Mouse (Mus musculus): ENCODE data around the gene Tspan12. TPM values are rescaled to one million over a fixed set of nuclear protein-coding genes. Genes with fewer than 3 reads are reported as not detected.

Tspan12 gene
- total and polyA plus RNA-seq, 2 experiments = 37.1 to 165 TPM

DNA sequence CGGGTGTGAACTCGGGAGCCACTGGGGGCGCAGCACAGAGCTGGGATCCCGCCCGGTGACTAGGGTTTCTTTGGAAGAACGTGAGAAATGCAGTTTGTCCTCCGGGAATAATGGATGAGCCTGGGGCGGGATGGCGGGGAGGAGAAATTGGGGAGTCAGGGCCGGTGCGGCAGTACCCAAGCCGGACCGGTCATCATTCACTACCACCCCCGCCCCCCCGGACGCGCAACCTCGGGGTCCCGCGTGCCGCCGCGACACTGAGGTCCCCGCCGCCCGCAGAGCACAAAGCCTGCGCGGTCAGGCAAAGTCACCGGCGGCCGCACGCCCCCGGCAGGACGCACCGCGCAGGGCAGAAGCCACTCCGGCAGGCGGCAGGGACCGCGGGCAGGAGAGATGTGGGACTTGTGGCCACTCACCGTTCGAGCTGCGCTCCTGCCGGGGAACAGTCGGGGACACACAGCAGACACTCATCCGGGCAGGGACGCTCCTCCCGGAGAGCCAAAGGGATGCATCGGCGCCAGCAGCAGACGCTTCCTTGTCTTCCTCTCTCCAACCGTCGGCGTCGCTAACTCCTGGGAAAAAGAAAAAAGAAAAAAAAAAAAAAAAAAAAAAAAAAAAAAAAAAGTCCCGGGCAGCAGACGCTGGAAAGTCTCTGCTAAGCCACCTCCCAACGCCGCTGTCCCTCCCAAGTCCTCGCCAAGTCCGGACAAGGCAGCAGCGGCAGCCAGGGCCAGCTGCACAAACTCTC, 545 bp downstream of the Tspan12 start:
- WGBS = 1% methylated on average over 57 of the region's 62 CpGs
- Histone ChIP-seq H3K27ac (replicated peaks; ENCODE audit: insufficient read depth, low read depth, low read length) (peak overlapping the region; percentile 87), H3K4me1 (ENCODE audit: control insufficient read depth, insufficient read depth, low read length) (peaks cover 8% of the 10 kb centered on the region), H3K79me2 (ENCODE audit: control insufficient read depth, insufficient read depth, low read length) (peaks cover 6% of the 10 kb centered on the region; the same call in 1 of the 2 replicates), H3K36me3 (ENCODE audit: control insufficient read depth, insufficient read depth, low read length) (peaks cover 11% of the 10 kb centered on the region; the same call in 1 of the 2 replicates), H3K27me3 (ENCODE audit: control insufficient read depth, insufficient read depth, low read length) (no peaks in the 10 kb centered on the region), H3K4me3 (ENCODE audit: insufficient read depth, low read depth, low read length) (peak overlapping the region; percentile 84), H3K9ac (ENCODE audit: low read depth, low read length) (peak overlapping the region; percentile 93)
- peak; percentile 30; the same call in 1 of the 2 replicates for TF ChIP-seq CTCF (IDR thresholded peaks at IDR 0.05; ENCODE audit: low read depth, low read length)
- TF ChIP-seq POLR2A (IDR thresholded peaks at IDR 0.05; ENCODE audit: extremely low read depth, insufficient read depth, low read length) = peak; percentile 38; the same call in 1 of the 2 replicates
- DNase-seq (ENCODE audit: extremely low read depth, low read depth, low spot score) = no peak

DNA sequence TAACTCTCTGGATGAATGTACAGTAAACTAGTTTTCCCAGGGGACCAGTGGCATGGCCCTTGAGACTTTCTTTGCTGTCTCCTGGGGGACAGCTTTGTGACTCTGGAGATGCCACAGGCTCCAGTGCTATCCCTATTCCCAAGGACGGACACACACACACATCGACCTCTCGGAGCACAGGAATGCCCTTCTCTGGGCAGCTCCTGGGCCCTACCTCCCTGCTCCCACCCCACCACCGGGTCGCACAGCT, 1.0 kb downstream of the Tspan12 start:
- peak overlapping the region; percentile 84 for H3K4me3 ChIP-seq (ENCODE audit: insufficient read depth, low read depth, low read length)
- under 1% methylated on average over 5 of the region's 5 CpGs for WGBS
- H3K36me3 ChIP-seq (ENCODE audit: control insufficient read depth, insufficient read depth, low read length) = peaks cover 14% of the 10 kb centered on the region
- H3K79me2 ChIP-seq (ENCODE audit: control insufficient read depth, insufficient read depth, low read length) = peaks cover 6% of the 10 kb centered on the region; the same call in 1 of the 2 replicates
- H3K4me1 ChIP-seq (ENCODE audit: control insufficient read depth, insufficient read depth, low read length) = peaks cover 8% of the 10 kb centered on the region
- peak overlapping the region; percentile 93 for H3K9ac ChIP-seq (ENCODE audit: low read depth, low read length)
- peak; percentile 49 for DNase-seq (ENCODE audit: extremely low read depth, low read depth, low spot score)
- TF ChIP-seq POLR2A (IDR thresholded peaks at IDR 0.05; ENCODE audit: extremely low read depth, insufficient read depth, low read length) (no peak), CTCF (IDR thresholded peaks at IDR 0.05; ENCODE audit: low read depth, low read length) (no peak; the same call in 1 of the 2 replicates)
- no peaks in the 10 kb centered on the region for H3K27me3 ChIP-seq (ENCODE audit: control insufficient read depth, insufficient read depth, low read length)
- peak overlapping the region; percentile 87 for H3K27ac ChIP-seq (replicated peaks; ENCODE audit: insufficient read depth, low read depth, low read length)

DNA sequence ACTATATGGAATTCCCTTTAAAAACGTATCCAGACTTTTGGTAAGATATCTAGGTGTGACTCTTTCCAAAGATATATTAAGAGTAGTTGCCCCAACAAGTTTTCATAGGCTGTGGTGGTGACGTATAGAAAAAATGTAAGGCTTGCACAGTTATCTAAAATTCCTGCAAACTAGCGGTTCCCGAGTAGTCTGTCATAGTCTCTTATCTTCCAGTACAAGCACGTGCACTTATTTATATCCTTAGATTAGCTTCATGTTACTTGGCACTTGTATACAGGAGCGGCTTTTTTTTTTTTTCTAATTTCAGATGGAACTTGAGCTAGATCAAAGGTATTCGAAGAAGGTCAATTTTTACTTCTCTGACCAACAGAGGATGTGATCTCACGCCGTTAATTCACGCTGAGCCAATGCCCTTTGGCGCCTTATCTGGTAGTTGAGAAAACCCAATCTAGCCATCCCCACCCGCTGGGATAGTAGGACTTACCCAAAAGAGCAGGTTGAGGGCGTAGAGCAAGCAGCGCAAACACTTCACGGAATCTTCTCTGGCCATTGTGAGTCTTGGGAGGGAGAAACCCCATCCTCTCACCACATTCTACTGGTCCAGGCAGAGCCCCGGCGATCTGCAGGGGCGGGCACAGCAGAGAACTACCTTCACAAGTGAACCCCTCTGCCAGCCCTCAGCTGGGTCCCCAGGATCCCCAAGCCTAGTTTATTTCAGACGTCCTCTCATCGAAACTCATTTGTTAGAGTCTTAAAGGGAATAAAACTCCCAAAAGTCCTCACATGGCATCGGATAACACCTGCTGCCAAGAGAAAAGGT, 1.6 kb downstream of the Tspan12 start:
- Histone ChIP-seq H3K9ac (ENCODE audit: low read depth, low read length) (peak overlapping the region; percentile 93), H3K36me3 (ENCODE audit: control insufficient read depth, insufficient read depth, low read length) (peaks cover 19% of the 10 kb centered on the region), H3K4me3 (ENCODE audit: insufficient read depth, low read depth, low read length) (peak overlapping the region; percentile 84), H3K4me1 (ENCODE audit: control insufficient read depth, insufficient read depth, low read length) (peaks cover 8% of the 10 kb centered on the region), H3K27me3 (ENCODE audit: control insufficient read depth, insufficient read depth, low read length) (no peaks in the 10 kb centered on the region), H3K79me2 (ENCODE audit: control insufficient read depth, insufficient read depth, low read length) (peaks cover 6% of the 10 kb centered on the region; the same call in 1 of the 2 replicates), H3K27ac (replicated peaks; ENCODE audit: insufficient read depth, low read depth, low read length) (peak overlapping the region; percentile 87)
- TF ChIP-seq CTCF (IDR thresholded peaks at IDR 0.05; ENCODE audit: low read depth, low read length) (no peak), POLR2A (IDR thresholded peaks at IDR 0.05; ENCODE audit: extremely low read depth, insufficient read depth, low read length) (no peak)
- WGBS = 8% methylated on average over 21 of the region's 21 CpGs
- peak; percentile 90 for DNase-seq (ENCODE audit: extremely low read depth, low read depth, low spot score)

DNA sequence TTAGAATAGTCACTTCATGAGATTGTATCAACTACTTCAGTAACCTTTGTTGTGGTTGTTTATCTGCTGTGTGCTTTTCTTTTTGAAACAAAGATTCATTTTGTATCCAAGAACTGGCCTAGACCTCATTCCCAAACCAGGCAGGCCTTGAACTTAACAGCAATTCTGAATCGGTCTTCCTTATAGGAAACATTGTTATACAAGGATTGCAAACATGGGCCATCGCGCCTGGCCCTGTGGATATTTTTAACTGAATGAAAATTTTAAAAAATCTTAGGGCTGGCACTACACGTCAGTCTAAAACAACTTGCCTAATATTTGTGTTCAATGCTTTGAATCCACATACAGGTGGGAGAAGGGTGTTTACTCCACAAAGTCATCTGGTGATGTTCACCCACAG, 3.5 kb downstream of the Tspan12 start:
- peak overlapping the region; percentile 31; the same call in 1 of the 2 replicates for H3K27ac ChIP-seq (replicated peaks; ENCODE audit: insufficient read depth, low read depth, low read length)
- DNase-seq (ENCODE audit: extremely low read depth, low read depth, low spot score) = no peak
- no peak overlapping the region for H3K9ac ChIP-seq (ENCODE audit: low read depth, low read length)
- TF ChIP-seq POLR2A (IDR thresholded peaks at IDR 0.05; ENCODE audit: extremely low read depth, insufficient read depth, low read length) (no peak), CTCF (IDR thresholded peaks at IDR 0.05; ENCODE audit: low read depth, low read length) (no peak)
- no peaks in the 10 kb centered on the region for H3K27me3 ChIP-seq (ENCODE audit: control insufficient read depth, insufficient read depth, low read length)
- H3K36me3 ChIP-seq (ENCODE audit: control insufficient read depth, insufficient read depth, low read length) = peaks cover 22% of the 10 kb centered on the region
- H3K4me3 ChIP-seq (ENCODE audit: insufficient read depth, low read depth, low read length) = no peak overlapping the region
- WGBS = 72% methylated on average over 4 of the region's 4 CpGs
- H3K79me2 ChIP-seq (ENCODE audit: control insufficient read depth, insufficient read depth, low read length) = peaks cover 6% of the 10 kb centered on the region; the same call in 1 of the 2 replicates
- peaks cover 8% of the 10 kb centered on the region for H3K4me1 ChIP-seq (ENCODE audit: control insufficient read depth, insufficient read depth, low read length)

DNA sequence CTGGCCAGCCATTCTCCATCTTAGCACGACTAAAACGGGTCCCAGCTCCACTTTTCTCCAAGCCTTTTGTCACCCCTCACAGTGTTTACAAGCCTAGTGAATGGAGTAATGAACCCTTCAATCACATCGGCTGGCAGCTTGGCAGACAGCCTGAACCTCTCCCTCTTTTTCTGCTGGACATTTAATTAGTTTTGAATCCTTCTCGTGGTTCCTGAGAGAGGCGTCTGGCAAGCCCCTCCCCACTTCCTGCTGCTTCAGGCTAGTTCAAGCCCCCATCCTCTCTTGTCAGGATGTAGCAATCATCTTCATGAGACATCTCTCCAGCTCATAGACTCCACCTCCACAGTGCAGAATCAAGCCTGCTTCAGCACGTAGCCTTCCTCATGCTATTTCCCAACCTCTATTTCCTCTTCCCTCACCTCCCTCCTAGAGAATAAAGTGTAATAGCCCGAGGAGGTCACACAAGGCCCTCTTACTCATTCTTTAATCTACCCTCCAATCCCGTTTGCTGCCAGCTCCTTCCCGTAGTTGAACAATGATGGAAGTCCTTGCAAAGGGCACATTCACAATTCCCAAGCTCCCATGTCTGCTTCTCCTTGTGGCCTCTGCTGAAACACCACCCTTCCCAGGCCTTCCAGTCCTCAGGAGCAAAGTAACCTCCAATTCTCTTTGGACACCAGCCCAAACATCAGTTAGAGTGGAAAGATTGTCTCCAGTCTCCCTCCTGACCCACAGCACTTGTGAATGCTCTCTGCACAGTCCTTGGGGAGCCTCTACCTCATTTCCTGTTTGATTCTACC, 12.1 kb downstream of the Tspan12 start:
- H3K9ac ChIP-seq (ENCODE audit: low read depth, low read length) = no peak overlapping the region
- peaks cover 16% of the 10 kb centered on the region for H3K4me1 ChIP-seq (ENCODE audit: control insufficient read depth, insufficient read depth, low read length)
- 8% methylated on average over 9 of the region's 9 CpGs for WGBS
- H3K27ac ChIP-seq (replicated peaks; ENCODE audit: insufficient read depth, low read depth, low read length) = no peak overlapping the region
- peaks cover 3% of the 10 kb centered on the region; the same call in 1 of the 2 replicates for H3K79me2 ChIP-seq (ENCODE audit: control insufficient read depth, insufficient read depth, low read length)
- no peak overlapping the region for H3K4me3 ChIP-seq (ENCODE audit: insufficient read depth, low read depth, low read length)
- peak; percentile 50 for DNase-seq (ENCODE audit: extremely low read depth, low read depth, low spot score)
- H3K36me3 ChIP-seq (ENCODE audit: control insufficient read depth, insufficient read depth, low read length) = peaks cover 11% of the 10 kb centered on the region
- no peaks in the 10 kb centered on the region for H3K27me3 ChIP-seq (ENCODE audit: control insufficient read depth, insufficient read depth, low read length)
- TF ChIP-seq CTCF (IDR thresholded peaks at IDR 0.05; ENCODE audit: low read depth, low read length) = no peak
- no peak for TF ChIP-seq POLR2A (IDR thresholded peaks at IDR 0.05; ENCODE audit: extremely low read depth, insufficient read depth, low read length)
